Mouse (Mus musculus): ENCODE results near the gene R3hdm4.
A peak's percentile ranks its signal among the peaks of the same experiment; 100 is the strongest.

The R3hdm4 gene

GRCm38 (mm10) chr10:79942988-79943387 is 22.0 kb upstream of the R3hdm4 start:
- DNase-seq (ENCODE audit: extremely low spot score): no peak

GRCm38 (mm10) chr10:79940749-79941148 is 19.7 kb upstream of the R3hdm4 start:
- no peak for DNase-seq (ENCODE audit: extremely low spot score)

DNA sequence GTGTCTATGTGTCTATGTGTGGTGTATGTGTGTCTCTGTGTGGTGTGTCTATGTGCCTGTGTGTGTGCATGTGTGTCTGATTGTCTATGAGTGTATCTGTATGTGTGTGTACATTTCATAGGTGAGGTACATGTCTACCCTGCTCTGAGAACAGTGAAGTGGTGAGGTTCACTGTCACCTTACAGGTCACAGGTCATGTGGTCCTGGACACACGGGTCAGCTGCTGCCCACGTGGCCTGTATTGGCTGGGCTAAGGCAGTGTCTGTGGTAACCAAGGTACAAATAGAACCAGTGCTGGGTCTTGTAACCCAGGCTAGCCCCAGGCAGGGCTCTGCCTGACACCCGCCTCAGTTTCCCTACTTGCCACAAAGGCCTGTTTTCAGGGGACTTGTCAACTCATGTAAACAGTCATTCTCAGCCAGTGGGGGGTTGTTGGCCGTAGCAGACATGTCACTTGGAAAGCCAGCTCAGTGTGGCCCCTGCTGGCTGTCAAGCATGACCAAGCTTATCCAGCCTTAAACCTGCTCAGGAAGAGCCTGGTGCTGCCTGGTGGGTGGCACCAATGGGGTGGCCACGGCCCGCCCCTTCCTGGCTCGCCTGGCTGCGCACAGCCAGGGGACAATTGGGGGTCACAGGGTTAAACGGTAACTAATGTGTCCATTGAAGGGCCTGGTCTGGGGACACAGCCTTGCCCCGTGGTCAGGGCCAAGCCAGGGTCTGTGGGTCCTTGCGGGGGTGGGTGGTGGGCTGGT is 16.9 kb upstream of the R3hdm4 start:
- DNase-seq (ENCODE audit: extremely low spot score): no peak

DNA sequence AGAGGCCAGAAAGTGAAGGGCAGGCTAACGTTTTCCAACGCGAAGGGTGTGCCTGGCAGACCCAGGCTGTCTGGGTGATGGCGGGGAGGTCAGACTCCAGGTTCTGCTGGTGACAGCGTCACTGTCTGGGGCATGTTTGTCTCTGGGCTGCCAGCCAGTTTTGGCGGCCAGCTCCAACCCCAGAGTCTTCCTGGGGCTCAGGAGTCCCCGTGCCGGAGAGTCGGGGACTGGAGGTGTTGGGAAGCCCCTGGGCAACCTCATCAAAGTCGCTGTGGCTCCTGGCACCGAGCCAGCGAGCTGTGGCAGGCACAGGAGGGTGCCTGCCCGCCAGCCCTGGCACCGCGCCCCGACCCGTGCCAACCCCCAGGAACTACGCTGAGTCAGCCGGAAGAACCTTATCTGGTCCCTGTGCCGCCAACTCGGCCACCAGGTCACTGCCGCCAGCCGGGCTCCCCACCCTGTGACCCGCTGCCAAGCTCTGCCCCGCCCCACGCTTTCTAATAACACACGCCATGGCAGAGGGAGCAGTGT is 16.0 kb upstream of the R3hdm4 start:
- DNase-seq (ENCODE audit: extremely low spot score): no peak

DNA sequence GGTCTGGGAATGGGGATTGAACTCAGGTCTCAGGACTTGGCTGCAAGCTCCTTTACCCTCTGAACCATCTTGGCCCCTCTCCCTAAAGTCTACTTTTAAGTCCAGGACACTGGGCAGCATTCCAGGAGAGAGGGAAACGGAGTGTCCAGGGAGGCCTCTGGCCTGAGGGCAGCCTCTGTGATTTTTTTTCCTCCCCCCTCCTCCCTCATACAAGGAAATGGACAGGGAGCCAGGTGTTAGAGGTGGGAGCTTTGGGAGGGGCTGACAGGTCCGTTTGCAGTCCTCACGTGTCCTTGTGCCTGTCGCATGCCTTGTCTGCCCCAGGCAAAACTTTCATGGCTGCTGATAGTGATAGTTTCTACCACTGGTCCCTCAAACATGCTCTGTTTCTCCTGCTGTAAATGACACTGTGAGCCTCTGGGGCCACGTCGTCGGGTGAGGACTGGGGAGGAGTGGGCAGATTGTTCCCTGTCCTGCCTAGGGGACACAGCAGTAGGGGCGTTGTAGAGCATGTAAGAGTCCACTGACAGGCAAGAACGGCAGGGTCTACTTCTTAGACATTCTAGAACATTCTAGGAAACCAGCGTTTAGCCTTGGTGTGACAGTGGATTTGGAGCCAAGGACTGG is 15.4 kb upstream of the R3hdm4 start:
- no peak for DNase-seq (ENCODE audit: extremely low spot score)

DNA sequence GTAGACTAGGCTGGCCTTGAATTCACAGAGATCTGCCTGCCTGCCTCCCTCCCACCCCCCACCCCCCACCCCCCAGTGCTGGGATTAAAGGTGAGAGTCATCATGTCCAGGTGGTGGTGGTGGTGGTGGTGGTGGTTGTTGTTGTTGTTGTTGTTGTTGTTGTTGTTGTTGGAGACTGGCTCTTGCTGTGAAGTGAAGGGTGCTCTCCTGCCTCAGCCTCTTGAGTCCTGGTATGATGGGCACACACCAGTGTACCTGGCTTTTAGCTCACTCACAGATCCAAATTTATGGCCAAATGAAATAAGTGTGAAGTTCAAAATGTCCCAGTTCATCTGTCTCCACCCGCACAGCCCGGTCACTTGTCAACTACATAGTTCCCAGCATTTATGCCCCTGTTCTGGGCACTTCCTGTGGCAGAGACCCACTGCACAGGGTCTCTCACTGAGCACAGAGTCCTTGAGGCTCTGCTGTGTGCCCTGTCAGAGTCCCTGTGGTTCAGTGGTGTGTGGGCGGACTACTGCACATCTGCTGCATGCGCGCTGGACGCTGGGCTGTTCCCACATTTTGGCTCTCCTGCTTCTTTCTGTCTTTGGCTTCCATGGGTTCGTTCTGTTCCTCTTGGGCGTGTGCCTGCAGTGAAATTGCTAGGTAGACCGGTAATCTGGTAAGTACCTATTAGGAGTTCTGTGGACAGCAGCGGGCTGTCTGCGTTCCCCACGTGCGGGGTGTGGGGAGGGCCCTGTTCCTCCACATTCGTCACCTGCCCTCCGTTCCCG is 14.0 kb upstream of the R3hdm4 start:
- no peak for DNase-seq (ENCODE audit: extremely low spot score)

DNA sequence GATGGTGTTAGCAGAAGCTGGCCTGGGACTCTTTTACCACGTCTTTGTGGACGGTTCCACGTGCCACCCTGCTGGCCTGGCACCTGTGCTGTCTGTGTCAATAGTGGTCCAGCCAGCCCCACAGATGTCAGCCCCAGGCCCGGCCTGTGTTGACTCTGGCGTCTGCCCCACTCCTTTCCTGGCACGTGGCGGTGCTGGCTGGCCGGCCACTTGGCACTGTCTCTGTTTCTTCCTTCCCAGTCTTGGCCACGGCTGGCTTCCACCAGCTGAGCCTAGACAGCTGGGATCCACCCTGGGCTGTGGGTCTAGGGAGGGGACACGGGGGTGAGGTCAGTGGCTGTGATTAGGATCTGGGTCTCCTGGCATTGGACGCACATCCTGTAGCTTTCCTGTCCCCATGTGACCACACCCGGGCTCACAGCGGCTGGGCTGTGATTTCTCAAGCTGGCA is 13.3 kb upstream of the R3hdm4 start:
- no peak for DNase-seq (ENCODE audit: extremely low spot score)

DNA sequence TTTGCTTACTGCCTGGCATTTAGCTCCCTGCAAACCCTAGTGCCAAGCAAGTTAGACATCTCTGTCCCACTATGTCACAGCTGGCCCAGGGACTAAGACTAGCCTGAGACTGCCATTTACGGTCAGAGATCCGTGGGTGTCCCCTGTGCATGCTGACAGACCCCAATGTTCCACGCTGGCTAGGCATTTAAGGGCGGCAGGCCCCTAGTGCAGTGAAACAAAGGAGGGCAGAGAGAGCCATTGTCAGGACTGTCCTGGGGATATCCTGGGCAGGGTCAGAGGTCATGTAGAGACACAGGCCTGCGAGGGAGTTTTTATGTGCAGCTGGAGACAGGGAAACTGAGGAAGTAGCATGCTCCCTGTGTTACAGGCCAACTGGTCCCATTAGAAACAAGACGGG is 12.9 kb upstream of the R3hdm4 start:
- no peak for DNase-seq (ENCODE audit: extremely low spot score)

- DNase-seq (ENCODE audit: extremely low spot score): no peak
Measured at GRCm38 (mm10) chr10:79933145-79933679, 12.2 kb upstream of the R3hdm4 start.

GRCm38 (mm10) chr10:79932736-79933135 is 11.7 kb upstream of the R3hdm4 start:
- peak; percentile 74 for DNase-seq (ENCODE audit: extremely low spot score)

DNA sequence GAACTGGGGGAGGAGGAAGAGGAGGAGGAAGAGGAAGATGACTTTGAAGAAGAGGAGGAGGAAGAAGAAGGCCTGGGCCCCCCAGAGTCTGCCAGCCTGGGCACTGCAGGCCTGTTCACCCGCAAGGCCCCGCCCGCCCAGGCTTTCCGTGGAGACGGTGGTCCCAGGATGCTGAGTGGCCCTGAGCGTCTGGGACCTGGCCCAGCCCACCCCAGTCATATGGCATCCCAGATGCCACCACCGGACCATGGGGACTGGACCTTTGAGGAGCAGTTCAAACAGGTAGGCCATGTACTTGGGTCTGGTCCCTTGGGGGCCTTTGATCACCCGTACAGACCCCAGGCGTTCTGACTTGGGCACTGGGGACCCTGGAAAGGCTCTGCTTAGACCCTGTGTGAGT is 10.8 kb upstream of the R3hdm4 start:
- no peak for DNase-seq (ENCODE audit: extremely low spot score)

GRCm38 (mm10) chr10:79930826-79931186 is 9.8 kb upstream of the R3hdm4 start:
- DNase-seq (ENCODE audit: extremely low spot score): no peak

DNA sequence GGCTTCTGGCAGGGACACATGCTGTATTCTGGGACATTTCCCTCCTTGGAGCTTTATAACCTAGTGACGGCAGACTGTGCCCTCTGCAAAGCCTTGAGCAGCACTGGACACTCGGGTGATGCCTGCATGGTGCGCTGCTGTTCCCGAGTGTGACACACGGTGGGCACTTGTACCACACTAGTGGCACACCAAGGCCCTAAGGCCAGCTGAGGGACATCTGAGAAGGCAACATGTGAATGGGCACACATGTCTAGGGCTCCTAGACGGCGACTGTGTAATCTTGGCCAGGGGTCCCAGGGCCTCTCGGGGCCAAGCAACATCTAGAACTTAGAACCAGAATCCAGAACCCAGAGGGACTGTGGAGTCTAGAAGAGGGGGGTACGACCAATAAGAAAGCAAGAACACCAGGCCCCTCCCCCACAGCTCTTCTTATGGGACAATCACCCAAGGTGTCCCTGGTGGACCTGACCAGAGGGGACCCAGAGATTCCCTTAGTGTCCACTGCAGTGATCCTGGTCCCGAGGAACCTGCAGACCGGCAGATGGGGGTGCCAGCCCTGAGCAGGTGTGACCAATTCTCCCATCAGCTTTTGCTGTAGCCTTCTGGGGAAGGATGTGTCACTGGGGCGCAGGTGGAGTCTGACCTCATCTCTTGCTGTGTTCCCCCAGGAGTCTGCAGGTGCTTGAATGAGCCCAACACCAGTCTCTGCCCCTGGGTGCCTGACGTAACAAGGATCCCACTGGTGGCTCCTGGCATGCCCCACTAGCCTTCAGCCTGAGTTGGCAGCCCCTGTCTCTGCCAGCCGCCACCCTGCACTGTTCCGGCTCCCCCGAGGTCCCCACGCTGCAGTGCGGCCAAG is 9.2 kb upstream of the R3hdm4 start:
- DNase-seq (ENCODE audit: extremely low spot score): no peak

- DNase-seq (ENCODE audit: extremely low spot score): no peak
Measured at GRCm38 (mm10) chr10:79928907-79929701, 8.1 kb upstream of the R3hdm4 start.

- peak; percentile 70 for DNase-seq (ENCODE audit: extremely low spot score)
Measured at GRCm38 (mm10) chr10:79928030-79928694, 7.2 kb upstream of the R3hdm4 start.

DNA sequence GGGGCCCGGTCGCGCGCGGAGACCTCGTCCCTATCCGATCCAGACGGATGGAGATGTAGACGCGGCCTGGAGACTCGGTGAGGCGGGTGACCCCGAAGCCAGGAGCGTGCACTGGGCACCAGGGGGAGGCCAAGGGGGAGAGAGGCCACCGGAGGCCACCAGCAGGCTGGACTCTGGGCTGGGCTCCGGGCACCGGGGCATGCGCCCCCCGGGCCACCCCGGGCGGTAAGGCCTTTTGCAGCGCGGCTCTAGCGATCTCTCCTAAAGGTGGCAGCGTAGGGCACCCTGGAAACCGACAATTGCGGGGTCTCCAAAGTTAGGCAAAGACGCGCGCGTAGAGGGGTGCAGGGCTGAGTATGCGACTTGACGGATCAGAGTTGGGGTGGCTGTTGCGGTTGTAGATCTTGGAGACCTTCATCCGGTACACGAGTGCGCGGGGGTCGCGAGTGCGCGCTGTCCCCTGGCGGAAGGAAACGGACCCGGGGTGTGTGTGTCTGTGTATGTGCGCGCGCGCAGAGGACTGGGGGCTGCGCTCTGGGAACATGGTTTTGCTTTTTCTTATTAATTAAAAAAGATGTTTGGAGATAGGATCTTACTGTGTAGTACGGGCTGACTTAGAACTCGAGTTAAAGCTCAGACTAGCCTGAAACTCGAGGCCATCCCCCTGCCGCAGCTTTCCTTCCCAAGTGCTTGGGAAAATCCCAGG is 6.5 kb upstream of the R3hdm4 start:
- DNase-seq (ENCODE audit: extremely low spot score): no peak

GRCm38 (mm10) chr10:79926491-79927323 is 5.7 kb upstream of the R3hdm4 start, which contains the start of gene Arid3a:
Gene Arid3a, plus strand, starts transcription at chr10:79927043.
- DNase-seq (ENCODE audit: extremely low spot score): peak; percentile 94

- DNase-seq (ENCODE audit: extremely low spot score): no peak
Measured at GRCm38 (mm10) chr10:79925785-79926490, 4.9 kb upstream of the R3hdm4 start.

Measured in embryo, embryonic 9.5 days (tissue).